Mouse (Mus musculus): ENCODE data around the gene Rpusd1. TPM values are rescaled to one million over a fixed set of nuclear protein-coding genes. Genes with fewer than 3 reads are reported as not detected.
"Not testable (repeated sequence)": the region's sequence is repeated elsewhere in the genome, so short reads cannot be mapped to it uniquely, and the experiment has no call there.

Rpusd1 gene
- total and polyA plus RNA-seq, 2 experiments from 2014 or later: 6.5 to 30.0 TPM

DNA sequence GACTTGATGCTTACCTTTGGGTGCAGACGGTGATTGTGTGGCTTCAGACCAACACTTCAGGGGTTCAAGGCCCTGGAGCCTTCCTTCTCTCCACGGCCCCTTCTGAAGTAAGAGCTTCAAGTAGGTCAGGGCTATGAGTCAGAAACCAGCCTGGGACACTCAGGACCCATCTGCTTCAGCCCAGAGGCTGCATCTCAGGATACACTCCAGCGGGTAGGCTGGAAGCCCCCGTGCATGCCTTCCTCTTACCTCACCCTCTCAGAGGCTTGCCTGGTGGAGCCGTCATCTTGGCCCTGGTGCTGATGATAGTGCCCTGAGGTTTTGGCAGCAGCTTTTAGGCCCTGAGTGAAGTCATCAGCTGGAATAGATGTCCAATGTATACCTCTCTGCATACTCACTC lies 7.8 kb downstream of the Rpusd1 start:
- Histone ChIP-seq H3K4me2 (ENCODE audit: low read depth) (no peak overlapping the region), H3K4me3 (ENCODE audit: low read depth, low read length) (no peak overlapping the region), H3K27ac (ENCODE audit: low read depth, low read length) (no peak overlapping the region), H3K4me1 (ENCODE audit: insufficient read depth) (no peaks in the 10 kb centered on the region), H3K27me3 (ENCODE audit: insufficient read depth, low read length) (no peaks in the 10 kb centered on the region), H3K36me3 (ENCODE audit: insufficient read depth) (peaks cover 13% of the 10 kb centered on the region; the same call in 1 of the 2 replicates), H3K9me3 (ENCODE audit: low read length) (no peaks in the 10 kb centered on the region), H3K9ac (no peak overlapping the region)
- DNase-seq (no peak), ATAC-seq (no peak)
- TF ChIP-seq CTCF (IDR thresholded peaks at IDR 0.05; ENCODE audit: low read depth): no peak
- 87% methylated on average over 5 of the region's 5 CpGs for WGBS

DNA sequence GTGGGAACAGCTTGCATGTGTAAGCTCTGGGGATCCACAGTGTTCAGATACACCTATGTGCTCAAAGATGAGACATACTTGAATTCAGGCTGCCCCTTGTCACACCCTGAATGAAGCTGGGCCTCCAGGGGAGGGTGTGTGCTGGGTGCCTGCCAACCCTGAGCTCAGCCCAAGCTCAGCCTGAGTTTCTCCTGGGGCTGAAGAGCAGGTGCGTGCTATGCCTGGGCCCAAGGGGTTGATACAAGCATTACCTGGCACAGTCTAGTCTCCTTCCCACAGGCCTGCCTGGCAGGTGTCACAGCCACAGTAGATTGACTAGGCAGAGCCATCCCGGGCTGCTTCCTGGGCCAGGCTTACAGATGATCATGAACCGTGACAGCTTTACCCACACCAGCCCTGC lies 8.3 kb downstream of the Rpusd1 start, which contains the start of gene Mslnl:
Gene Mslnl, plus strand, starts transcription at position 298 of the 400 bp plus-strand sequence.
- WGBS: 78% methylated on average over 3 of the region's 3 CpGs
- H3K4me2 ChIP-seq (ENCODE audit: low read depth): no peak within 1 kb of the TSS
- no peak within 1 kb of the TSS for H3K9ac ChIP-seq
- H3K4me3 ChIP-seq (ENCODE audit: low read depth, low read length): no peak within 1 kb of the TSS
- no peaks in the 10 kb centered on the region for H3K27me3 ChIP-seq (ENCODE audit: insufficient read depth, low read length)
- TF ChIP-seq CTCF (IDR thresholded peaks at IDR 0.05; ENCODE audit: low read depth): no peak
- no peak for ATAC-seq
- no peak for DNase-seq
- H3K9me3 ChIP-seq (ENCODE audit: low read length): no peaks in the 10 kb centered on the region
- H3K4me1 ChIP-seq (ENCODE audit: insufficient read depth): no peaks in the 10 kb centered on the region
- H3K27ac ChIP-seq (ENCODE audit: low read depth, low read length): no peak within 1 kb of the TSS
- peaks cover 8% of the 10 kb centered on the region; the same call in 1 of the 2 replicates for H3K36me3 ChIP-seq (ENCODE audit: insufficient read depth)

DNA sequence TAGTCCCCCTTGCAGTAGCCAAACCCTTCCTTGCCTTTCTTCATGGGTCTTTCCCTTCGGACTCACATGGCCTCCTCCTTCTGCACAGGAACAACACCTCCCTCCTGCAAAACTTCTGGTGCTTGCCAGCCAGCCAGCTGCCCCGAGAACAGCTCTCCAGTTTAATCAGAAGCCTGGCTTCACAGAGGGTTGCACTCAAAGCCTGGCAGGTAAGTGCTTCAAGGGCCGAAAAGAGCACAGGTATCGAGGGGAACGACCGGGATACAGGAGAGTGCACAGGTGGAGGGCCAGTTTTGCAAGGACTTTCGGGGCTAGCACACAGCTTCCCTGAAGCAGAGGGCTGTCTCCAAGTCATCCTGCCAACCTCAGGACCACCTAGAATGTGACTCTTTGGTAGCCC lies 11.4 kb downstream of the Rpusd1 start:
- H3K9me3 ChIP-seq (ENCODE audit: low read length): no peaks in the 10 kb centered on the region
- no peak for TF ChIP-seq CTCF (IDR thresholded peaks at IDR 0.05; ENCODE audit: low read depth)
- no peak overlapping the region for H3K9ac ChIP-seq
- H3K4me2 ChIP-seq (ENCODE audit: low read depth): no peak overlapping the region
- no peaks in the 10 kb centered on the region for H3K4me1 ChIP-seq (ENCODE audit: insufficient read depth)
- ATAC-seq (no peak), DNase-seq (no peak)
- no peak overlapping the region for H3K27ac ChIP-seq (ENCODE audit: low read depth, low read length)
- H3K27me3 ChIP-seq (ENCODE audit: insufficient read depth, low read length): no peaks in the 10 kb centered on the region
- WGBS: 81% methylated on average over 7 of the region's 7 CpGs
- H3K36me3 ChIP-seq (ENCODE audit: insufficient read depth): no peaks in the 10 kb centered on the region
- no peak overlapping the region for H3K4me3 ChIP-seq (ENCODE audit: low read depth, low read length)

DNA sequence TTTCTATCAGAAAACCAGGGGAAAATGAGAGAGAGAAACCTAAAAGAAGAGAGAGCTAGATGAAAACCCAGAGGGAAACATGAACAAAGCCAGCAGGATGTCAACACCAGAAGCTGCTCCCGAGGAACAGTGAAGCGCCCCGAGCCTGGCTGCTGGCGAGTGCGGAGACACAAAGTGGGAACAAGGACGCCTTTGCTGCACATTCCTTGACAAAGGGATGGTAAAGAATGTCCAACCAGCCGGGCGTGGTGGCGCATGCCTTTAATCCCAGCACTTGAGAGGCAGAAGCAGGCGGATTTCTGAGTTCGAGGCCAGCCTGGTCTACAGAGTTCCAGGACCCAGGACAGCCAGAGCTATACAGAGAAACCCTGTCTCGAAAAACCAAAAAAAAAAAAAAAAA lies 14.0 kb downstream of the Rpusd1 start:
- not testable (repeated sequence) for ATAC-seq; H3K27me3 ChIP-seq (ENCODE audit: insufficient read depth, low read length); H3K36me3 ChIP-seq (ENCODE audit: insufficient read depth); H3K9me3 ChIP-seq (ENCODE audit: low read length); H3K27ac ChIP-seq (ENCODE audit: low read depth, low read length); H3K4me3 ChIP-seq (ENCODE audit: low read depth, low read length); H3K4me1 ChIP-seq (ENCODE audit: insufficient read depth); H3K9ac ChIP-seq; H3K4me2 ChIP-seq (ENCODE audit: low read depth); DNase-seq
- WGBS: 63% methylated on average over 12 of the region's 12 CpGs

DNA sequence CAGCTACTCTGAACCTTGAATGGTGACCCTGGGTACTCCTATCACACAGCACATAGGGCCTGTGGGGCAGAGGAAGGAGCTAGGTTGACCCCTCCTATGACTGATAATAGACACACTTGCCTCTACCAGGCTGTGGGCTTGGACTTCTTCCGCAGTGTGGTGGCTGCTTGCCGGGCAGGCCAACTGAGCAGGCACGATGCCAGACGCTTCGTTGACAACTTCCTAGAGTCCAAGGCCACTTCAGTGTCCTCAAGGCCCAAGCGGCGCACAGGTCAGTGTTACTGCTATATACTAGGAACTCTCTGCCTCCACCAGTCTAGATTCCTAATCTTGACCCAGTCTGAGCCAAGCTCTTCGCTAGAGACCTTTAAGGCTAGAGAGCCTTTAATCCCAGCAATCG lies 16.4 kb downstream of the Rpusd1 start:
- no peak overlapping the region for H3K27ac ChIP-seq (ENCODE audit: low read depth, low read length)
- no peak for TF ChIP-seq CTCF (IDR thresholded peaks at IDR 0.05; ENCODE audit: low read depth)
- no peaks in the 10 kb centered on the region for H3K27me3 ChIP-seq (ENCODE audit: insufficient read depth, low read length)
- DNase-seq (no peak), ATAC-seq (no peak)
- no peak overlapping the region for H3K4me3 ChIP-seq (ENCODE audit: low read depth, low read length)
- H3K9me3 ChIP-seq (ENCODE audit: low read length): no peaks in the 10 kb centered on the region
- H3K4me2 ChIP-seq (ENCODE audit: low read depth): no peak overlapping the region
- H3K4me1 ChIP-seq (ENCODE audit: insufficient read depth): no peaks in the 10 kb centered on the region
- no peaks in the 10 kb centered on the region for H3K36me3 ChIP-seq (ENCODE audit: insufficient read depth)
- no peak overlapping the region for H3K9ac ChIP-seq
- WGBS: 92% methylated on average over 9 of the region's 9 CpGs

DNA sequence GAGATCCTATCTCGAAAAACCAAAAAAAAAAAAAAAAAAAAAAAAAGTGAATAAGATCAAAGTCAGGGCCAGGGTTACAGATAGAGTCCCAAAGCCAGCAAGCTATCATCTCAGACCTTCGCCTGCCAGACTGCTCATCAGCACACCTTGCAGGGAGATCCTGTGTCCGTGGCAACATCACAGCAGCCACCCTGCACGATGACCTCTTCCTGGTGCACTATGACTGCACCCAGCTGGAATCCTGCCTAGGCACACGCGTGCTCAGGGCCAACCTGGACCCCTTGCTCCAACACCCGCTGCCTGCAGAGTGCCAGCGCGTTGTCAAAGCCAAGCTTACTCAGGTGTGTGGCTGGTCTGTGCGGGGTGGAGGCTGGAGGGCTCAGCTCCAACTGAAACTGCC lies 16.8 kb downstream of the Rpusd1 start:
- Histone ChIP-seq H3K27me3 (ENCODE audit: insufficient read depth, low read length) (no peaks in the 10 kb centered on the region), H3K4me2 (ENCODE audit: low read depth) (no peak overlapping the region), H3K36me3 (ENCODE audit: insufficient read depth) (no peaks in the 10 kb centered on the region), H3K9ac (no peak overlapping the region), H3K4me1 (ENCODE audit: insufficient read depth) (no peaks in the 10 kb centered on the region), H3K27ac (ENCODE audit: low read depth, low read length) (no peak overlapping the region), H3K9me3 (ENCODE audit: low read length) (no peaks in the 10 kb centered on the region), H3K4me3 (ENCODE audit: low read depth, low read length) (no peak overlapping the region)
- WGBS: 78% methylated on average over 10 of the region's 10 CpGs
- no peak for ATAC-seq
- no peak for TF ChIP-seq CTCF (IDR thresholded peaks at IDR 0.05; ENCODE audit: low read depth)
- DNase-seq: no peak

DNA sequence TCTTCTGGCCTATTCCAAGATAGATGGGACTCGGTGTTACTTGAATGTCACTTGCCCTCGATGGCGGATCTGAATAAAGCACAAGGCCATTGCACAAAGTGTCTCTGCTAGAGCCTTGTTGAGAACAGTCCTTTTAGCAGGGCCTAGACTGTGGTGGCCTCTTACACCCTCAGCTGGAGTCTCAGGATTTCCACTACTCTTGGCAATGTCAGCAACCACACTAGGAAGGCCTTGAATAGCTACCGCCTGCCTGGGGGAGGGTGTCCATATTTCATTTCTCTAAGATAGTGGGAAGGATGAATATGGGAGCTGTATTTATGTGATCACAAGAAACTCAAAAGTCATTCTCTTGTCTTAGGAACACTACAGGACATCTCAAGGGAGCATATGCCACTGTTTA lies 20.8 kb downstream of the Rpusd1 start:
- H3K4me3 ChIP-seq (ENCODE audit: low read depth, low read length): no peak overlapping the region
- H3K36me3 ChIP-seq (ENCODE audit: insufficient read depth): no peaks in the 10 kb centered on the region
- ATAC-seq: no peak
- H3K9ac ChIP-seq: no peak overlapping the region
- no peaks in the 10 kb centered on the region for H3K4me1 ChIP-seq (ENCODE audit: insufficient read depth)
- DNase-seq: no peak
- H3K9me3 ChIP-seq (ENCODE audit: low read length): no peaks in the 10 kb centered on the region
- 93% methylated on average over 4 of the region's 4 CpGs for WGBS
- no peaks in the 10 kb centered on the region for H3K27me3 ChIP-seq (ENCODE audit: insufficient read depth, low read length)
- no peak overlapping the region for H3K4me2 ChIP-seq (ENCODE audit: low read depth)
- no peak for TF ChIP-seq CTCF (IDR thresholded peaks at IDR 0.05; ENCODE audit: low read depth)
- no peak overlapping the region for H3K27ac ChIP-seq (ENCODE audit: low read depth, low read length)

DNA sequence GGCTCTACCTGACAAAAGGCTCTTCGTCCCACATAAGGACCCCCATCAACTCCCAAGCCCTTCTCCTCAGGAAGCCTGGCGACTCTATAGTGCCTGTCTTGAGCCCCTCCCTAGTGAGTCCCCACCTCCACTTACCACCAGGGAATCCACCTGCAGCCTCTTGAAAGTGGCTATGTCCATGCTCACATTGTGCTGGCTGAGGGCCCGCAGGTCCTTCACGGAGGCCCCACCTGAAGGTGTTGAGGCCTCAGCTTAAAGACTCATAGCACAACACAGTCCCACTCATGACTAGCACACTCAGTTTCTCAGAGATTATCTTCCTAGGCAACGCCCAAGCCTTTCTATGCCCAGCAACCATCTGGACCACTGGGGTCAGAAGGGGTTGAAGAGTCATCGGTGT lies 21.8 kb downstream of the Rpusd1 start:
- Histone ChIP-seq H3K4me1 (ENCODE audit: insufficient read depth) (no peaks in the 10 kb centered on the region), H3K9me3 (ENCODE audit: low read length) (no peaks in the 10 kb centered on the region), H3K4me3 (ENCODE audit: low read depth, low read length) (no peak overlapping the region), H3K36me3 (ENCODE audit: insufficient read depth) (no peaks in the 10 kb centered on the region), H3K27me3 (ENCODE audit: insufficient read depth, low read length) (no peaks in the 10 kb centered on the region), H3K27ac (ENCODE audit: low read depth, low read length) (no peak overlapping the region), H3K9ac (no peak overlapping the region), H3K4me2 (ENCODE audit: low read depth) (no peak overlapping the region)
- no peak for TF ChIP-seq CTCF (IDR thresholded peaks at IDR 0.05; ENCODE audit: low read depth)
- no peak for ATAC-seq
- 88% methylated on average over 6 of the region's 6 CpGs for WGBS
- DNase-seq: no peak
